Mouse (Mus musculus): Measurements from ENCODE around the gene Hist2h2be. TPM values are rescaled to one million over a fixed set of nuclear protein-coding genes. Genes with fewer than 3 reads are reported as not detected.
"Not testable (repeated sequence)": the region's sequence is repeated elsewhere in the genome, so short reads cannot be mapped to it uniquely, and the experiment has no call there.

Gene Hist2h2be
- total RNA-seq (2021): 1 to 10 TPM; 4.2 to 6.2 TPM
- long read RNA-seq, experiment 1, transcript Hist2h2be-201 (1 exons, 2,620 nt): major isoform, 5 of 5 reads
- long read RNA-seq, experiment 1, partial matches to known transcripts: 0 of 5 reads
- long read RNA-seq, experiment 1, other reads (novel, unspliced or antisense): 0 of 5 reads
- long read RNA-seq, experiment 2, partial matches to known transcripts: 0 of 3 reads
- long read RNA-seq, experiment 2, other reads (novel, unspliced or antisense): 0 of 3 reads

DNA sequence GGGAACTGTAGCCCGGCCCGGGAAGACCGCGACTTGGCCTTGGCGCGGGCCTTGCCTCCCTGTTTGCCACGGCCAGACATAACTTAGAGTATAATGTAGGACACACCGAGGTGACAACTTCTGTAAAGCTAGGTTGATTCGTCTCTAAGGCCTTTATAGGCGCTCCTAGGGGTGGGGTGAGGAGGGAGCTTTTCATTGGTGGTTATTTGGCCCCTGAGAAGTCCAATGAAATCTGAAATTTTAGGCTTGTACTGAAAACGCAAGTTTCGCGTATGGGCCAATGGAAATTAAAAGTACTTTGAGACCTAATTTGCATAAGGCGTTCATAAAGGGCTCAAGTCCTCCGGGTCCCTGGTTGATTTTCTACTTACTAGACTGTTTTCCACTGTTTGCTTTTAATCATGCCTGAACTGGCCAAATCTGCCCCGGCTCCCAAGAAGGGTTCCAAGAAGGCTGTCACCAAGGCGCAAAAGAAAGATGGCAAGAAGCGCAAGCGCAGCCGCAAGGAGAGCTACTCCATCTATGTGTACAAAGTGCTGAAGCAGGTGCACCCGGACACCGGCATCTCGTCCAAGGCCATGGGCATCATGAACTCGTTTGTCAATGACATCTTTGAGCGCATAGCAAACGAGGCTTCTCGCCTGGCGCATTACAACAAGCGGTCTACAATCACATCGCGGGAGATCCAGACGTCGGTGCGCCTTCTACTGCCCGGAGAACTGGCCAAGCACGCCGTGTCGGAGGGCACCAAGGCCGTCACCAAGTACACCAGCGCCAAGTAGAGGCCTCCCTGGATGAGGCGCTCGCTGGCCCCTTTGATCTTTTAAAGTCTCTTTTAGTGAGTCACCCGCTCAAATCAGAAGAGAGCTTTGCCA is at the start of gene Hist2h2be, which contains the start of gene Hist2h2ac:
Gene Hist2h2be, plus strand, starts transcription at position 355 of the 875 bp plus-strand sequence.
Gene Hist2h2ac, minus strand, starts transcription at position 116 of the 875 bp plus-strand sequence.
- peak; percentile 89 for DNase-seq (ENCODE audit: low spot score)

DNA sequence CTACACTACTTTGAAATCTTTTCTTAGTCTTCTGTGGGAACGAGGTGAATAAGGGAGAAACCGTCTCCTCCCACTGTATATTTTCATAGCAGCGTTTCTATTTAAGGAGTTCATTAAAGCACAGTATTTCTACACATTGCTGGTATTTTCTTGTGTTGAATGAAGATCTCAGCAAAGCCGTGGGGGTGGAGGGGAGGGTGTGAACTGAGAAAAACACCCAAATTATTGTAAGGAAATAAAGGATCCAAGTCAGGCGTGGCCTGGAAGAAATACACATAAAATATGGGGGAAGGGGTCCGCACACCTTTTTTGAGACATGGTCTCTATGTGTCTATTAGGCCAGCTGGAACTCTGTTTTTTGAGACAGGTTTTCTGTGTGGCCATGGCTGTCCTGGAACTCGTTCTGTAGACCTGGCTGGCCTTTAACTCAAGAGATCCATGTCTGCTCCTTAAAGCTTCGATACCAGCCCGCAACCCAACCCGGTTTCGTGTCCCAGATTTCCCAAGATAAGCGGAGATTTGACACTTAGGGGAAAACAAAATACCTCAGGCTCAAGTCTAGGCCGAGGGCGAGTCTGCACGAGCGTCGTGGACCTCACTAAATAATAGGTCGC is 49.2 kb upstream of the Hist2h2be start:
- no peak for DNase-seq (ENCODE audit: low spot score)

DNA sequence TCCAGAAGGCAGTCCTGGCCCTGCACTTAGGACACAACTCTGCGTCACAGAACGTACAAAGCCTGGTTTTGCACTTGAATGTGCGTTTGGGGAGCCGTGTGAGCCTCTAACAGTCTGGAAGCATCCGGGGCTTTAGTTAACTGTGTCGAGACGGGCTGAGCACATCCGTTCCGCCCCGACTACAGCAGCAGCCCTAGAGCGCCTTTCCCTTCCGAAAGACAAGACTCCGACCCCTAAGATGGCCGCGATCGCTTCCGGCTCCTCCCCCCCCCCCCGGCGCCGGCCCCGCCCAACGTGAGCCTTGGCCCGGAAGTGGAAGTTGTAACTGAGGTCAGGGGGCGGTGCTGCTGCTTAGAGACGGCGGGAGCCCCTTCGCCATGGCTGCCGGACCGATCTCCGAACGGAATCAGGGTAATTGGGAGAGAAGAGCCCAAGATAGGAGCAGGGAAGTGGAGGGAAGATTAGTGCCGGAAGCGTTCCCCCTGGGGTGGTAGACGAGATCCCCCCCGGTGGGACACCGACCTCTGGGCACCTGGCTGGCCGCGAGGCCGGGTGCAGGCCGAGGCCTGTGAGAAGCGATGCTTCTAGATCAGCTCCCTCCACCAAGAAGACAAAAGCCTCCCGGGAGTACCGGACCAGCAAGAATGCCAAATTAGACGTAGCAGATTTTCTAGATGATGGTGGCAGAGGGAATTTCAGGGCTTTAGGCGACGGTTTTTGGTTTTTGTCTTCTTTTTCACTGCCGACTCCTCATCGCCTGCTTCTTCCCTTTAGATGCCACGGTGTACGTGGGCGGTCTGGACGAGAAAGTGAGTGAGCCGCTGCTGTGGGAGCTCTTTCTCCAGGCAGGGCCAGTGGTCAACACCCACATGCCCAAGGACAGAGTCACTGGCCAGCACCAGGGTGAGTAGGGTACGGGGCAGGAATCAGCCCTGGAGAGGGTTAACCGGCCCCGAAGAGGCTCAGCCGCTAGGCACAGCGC is 48.4 kb upstream of the Hist2h2be start, which contains the start of gene Sf3b4:
Gene Sf3b4, plus strand, starts transcription at position 136 of the 982 bp plus-strand sequence.
- DNase-seq (ENCODE audit: low spot score): peak; percentile 82

DNA sequence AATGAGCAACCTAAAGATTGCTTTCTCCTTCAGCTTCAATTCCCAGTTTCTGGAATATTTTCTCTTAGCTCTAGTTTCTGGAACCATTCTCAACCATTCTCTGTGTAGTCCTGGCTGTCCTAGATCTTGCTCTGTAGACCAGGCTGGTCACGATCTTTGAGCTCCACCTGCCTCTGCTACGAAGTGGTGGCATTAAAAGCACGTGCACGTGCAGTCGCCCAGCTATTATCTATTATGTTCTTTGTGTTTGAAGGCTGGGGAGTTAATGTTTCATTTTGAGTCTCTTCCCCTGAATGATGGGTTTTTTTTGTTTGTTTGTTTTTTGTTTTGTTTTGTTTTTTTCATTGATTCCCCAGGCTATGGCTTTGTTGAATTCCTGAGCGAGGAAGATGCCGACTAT is 47.7 kb upstream of the Hist2h2be start:
- no peak for DNase-seq (ENCODE audit: low spot score)

DNA sequence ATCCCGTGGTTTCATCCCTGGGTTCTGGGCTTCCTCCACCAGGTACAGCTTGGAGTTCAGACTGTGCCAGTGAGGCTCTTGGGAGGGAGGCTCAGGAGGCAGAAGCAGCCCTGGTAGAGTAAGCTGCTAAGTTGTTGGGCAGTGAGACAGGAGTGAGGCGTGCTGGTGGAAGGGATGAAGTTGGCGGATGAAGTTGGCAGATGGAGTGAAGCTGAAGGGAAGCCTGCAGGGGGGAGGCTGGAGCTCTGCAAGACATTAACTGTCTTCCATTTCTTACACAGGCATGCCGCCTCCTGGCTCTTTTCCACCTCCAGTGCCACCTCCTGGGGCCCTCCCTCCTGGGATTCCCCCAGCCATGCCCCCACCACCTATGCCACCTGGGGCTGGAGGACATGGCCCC is 46.9 kb upstream of the Hist2h2be start:
- DNase-seq (ENCODE audit: low spot score): not testable (repeated sequence)

DNA sequence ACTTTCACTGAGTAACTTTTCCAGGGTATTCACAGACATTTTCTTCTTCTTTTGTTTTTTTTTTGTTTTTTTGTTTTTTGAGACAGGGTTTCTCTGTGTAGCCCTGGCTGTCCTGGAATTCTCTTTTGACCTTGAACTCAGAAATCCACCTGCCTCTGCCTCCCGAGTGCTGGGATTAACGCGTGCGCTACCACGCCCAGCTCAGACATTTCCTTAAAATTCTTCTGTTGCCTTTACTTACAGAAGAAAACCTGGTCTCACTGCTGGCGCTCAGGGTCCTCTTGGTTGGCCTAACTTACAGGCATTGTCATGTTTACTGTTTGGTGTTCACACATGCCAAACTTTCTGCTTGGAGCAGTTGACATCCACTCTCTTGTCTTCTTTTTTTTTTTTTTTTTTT is 45.7 kb upstream of the Hist2h2be start:
- no peak for DNase-seq (ENCODE audit: low spot score)

DNA sequence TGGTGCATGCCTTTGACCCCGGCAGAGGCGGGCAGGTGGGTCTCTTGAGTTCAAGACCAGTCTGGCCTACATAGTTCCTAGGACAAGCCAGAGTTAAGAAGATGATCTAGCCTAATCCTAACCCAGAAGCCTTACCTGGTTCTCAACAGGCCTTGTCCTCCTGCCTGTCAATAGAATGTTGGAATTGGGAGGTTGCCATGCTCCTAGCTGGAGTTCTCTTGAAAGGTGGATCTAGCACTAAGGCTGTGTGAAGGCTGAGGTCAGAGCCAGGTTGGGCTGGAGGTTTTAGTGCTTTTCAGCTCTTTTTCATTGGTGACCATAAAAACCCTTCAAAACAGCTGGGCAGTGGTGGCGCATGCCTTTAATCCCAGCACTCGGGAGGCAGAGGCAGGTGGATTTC is 42.5 kb upstream of the Hist2h2be start:
- no peak for DNase-seq (ENCODE audit: low spot score)

DNA sequence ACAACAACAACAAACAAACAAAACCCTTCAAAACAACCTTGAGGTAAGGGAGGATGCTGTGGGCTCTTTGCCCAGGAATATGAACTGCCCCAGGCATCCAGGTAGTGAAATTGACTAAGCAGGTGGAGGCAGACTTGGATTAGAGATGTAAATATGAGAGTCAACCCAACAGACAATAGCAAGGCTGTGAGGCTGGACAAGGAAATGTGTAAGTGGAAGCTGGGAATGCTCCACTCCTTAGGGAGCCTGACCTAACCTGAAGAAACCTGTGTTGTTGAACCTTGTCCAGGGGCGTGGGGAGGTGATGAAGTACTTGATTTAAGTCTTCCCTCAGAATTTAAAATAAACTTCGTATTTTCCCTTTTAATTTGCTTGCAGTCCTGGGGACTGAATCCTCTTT is 42.0 kb upstream of the Hist2h2be start:
- no peak for DNase-seq (ENCODE audit: low spot score)

DNA sequence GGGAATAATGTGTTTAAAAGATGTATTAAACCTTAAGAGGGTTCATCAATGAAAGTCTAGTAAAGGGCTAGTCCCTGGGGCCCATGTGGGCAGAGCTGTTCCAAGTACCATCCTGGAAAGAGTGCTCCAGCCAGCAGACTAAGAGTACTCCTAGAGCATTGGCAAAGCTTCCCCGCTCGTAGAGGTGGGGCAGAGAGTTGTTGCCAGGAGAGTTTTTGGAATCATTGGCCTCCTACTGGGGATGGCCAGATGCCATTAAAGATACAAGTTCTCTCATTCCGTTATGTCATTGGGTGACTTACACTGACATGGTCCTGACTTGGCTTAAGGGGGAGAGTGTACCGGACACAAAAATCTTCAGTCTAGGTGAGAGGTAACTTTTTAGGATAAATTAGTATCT is 41.4 kb upstream of the Hist2h2be start:
- DNase-seq (ENCODE audit: low spot score): peak; percentile 67

DNA sequence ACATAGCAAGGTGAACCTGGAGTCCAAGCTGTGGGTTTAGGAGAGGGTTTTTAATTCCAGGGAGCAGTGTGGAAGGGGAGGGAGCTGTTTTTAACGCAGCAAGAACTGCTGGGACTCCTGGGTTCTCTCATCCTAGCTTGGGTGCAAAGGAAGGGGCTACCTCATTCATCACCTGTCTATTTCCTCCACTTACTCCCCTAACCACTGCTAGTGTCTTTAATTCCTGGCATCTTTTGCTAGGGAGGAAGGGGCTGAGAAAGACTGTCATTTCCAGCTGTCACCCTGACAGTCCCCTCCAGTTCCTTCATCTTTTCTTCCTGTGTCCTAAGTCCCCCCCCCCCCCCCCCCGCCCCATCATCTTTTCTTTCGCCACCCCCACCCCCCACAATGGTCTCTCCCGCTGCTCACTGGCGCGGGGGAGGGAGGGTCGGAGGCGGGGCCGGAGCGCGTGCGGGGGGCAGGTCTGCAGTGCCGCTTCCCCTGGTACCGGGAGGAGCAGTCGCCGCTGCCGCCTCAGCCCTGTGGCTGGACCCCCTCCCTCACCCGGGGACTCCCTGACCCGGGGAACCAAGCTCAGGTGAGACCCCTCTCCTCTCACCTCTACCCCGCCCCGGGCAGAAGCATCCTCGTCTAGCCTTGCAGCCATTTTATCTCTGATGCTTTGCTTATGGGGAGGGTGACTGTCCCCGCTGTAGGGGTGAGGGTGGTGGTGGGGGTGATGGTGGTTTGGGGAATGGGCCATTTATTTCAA is 40.0 kb upstream of the Hist2h2be start, which contains the start of gene Sv2a:
Gene Sv2a, plus strand, starts transcription at position 425 of the 751 bp plus-strand sequence.
- DNase-seq (ENCODE audit: low spot score): no peak

DNA sequence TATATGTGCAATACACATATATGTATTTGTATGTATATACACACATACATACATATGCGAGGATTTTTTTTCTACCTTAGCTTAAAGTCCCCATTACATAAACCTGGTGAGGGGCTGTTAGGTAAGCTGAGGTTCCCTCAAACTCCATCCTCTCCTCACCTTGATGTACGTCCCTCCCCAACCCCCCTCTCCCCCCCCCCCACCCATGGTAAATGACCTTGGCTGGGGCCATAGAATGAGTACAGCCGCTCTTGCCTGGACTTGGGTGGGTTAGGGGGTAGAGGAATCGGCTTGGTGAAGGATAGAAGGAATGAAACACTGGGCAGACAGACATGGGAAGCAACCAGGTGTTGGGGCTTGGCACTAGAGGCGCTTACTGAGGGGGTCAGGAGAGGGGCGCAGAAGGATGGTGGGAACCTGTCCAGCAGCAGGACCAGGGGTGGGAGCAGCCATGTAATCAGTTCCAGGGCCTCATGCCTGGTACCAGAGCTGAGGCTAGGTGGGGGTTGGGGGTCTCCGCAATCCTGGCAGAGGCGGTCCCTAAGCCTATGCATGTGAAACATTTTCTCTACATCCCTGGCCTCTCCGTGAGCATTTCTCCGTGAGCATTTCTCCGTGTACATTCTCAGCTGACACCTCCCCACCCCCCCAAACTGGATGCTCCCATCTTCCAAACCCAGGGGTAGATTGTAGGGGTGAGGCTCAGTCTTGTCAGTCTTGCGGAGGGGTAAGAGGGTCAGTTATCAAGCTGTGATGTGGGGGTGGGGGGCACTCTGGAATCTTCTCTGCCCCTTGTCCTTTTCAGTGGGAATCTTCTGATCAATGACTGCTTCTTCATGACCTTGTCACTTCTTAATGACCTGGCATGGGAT is 39.2 kb upstream of the Hist2h2be start:
- no peak for DNase-seq (ENCODE audit: low spot score)

DNA sequence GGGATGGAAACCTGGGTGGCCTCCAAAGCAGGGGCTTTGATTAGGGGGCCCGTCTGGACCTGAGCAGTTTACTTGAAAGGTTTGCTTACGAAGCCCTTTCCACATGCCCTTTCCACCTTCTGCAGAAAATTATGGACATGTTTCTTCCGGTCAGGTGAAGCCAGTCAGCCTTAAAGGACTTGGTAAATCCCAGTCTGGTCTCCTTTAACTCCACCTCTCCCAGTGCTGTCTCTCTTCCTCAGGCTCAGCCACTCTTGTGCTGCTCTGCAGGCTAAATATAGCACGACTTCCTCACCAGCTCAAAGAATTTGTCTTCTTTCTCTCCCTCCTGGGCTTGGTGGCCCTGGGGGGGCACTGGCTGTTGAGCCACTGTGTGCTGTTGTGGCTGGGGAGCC is 38.5 kb upstream of the Hist2h2be start:
- no peak for DNase-seq (ENCODE audit: low spot score)

DNA sequence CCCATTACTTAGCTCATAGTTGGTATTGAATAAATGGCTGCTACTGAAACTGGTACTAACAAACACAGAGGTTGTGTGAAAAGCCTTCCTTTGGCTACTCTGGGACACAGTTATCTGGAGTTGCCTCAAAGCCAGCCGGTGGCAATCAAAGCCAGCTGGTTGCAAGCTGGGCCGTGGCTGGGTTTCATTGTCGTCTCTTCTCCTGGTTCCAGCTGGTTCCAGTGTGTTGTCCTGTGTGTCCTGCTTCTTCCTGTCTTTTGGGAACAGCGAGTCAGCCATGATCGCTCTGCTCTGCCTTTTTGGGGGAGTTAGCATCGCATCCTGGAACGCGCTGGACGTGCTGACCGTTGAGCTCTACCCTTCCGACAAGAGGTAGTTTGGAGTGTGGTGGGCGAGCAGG is 27.9 kb upstream of the Hist2h2be start:
- no peak for DNase-seq (ENCODE audit: low spot score)

DNA sequence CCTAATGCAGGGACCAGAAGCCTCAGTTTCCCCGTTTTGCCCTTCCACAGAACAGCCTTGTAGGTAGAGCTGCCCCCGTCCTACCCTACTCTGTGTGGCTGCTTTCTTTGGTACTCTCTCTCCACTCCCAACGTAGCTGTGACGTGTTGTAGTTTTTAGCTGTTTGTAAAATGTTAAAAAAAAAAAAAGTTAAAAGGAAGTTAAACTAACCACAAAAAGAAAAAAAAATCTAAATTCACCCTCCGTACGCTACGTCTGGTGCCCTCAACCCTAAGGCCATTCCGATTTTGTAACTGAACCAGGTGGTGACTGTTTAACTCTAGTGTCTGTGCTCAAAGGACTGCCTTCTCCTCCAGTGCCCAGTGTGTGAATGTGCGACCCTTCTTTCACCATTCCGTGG is 26.0 kb upstream of the Hist2h2be start:
- no peak for DNase-seq (ENCODE audit: low spot score)

DNA sequence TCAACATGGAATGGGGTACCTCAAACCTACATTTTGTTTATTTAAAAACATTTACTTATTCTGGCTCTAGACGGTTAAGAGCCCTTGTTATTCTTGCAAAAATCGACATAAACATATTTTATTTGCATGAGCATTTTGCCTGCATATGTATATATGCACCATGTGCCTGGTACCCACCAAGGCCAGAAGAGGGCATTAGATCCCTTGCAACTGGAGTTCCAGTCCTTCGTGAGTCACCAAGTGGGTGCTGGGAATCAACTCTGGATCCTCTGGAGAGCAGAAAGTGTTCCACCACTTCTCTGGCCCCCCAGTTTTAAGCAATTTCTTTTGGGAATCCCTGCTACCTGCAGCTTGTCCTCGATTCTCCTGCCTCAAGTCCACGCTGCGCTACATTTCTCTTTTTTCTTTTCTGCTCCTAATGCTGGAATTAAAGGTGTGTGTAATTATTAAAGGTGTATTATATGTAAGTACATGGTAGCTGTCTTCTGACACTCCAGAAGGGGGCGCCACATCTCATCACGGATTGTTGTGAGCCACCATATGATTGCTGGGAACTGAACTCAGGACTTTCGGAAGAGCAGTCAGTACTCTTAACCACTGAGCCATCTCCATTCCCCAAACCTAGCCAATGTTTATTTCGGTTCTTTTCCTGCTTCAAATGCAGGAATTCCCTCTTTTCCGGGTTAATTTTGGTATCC is 25.2 kb upstream of the Hist2h2be start:
- DNase-seq (ENCODE audit: low spot score): no peak

DNA sequence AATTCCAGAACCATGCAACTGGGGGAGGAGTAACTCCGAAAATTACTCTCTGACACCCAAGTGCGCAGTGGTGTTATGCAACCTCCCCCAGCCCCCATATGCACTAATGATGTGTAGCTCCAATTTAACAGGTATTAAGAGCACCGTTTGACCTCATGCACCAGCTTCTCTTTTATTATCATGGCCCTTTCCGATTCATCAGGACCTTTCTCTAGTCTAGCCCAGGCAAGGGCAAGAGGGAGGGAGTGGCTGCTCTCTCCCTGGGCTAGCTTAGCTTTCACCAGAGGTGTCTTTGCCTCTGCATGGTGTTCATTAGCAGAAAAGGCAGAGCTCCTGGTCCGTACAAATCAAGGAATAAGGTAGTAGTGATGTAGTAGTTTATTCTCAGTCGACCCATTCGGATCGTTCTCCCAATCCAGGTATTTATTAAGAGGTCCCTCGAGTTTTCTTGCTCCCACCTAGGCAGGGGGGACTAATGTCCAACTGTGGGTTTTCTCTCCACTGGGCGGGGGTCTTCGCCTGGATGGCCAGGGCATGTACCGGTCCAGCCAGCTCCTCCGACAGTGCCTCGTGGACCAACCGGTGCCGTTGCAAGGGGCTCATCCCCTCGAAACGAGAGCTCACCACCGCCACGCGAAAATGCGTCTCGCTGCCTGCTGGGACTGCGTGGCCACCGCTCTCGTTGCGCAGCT is 24.3 kb upstream of the Hist2h2be start:
- DNase-seq (ENCODE audit: low spot score): no peak

DNA sequence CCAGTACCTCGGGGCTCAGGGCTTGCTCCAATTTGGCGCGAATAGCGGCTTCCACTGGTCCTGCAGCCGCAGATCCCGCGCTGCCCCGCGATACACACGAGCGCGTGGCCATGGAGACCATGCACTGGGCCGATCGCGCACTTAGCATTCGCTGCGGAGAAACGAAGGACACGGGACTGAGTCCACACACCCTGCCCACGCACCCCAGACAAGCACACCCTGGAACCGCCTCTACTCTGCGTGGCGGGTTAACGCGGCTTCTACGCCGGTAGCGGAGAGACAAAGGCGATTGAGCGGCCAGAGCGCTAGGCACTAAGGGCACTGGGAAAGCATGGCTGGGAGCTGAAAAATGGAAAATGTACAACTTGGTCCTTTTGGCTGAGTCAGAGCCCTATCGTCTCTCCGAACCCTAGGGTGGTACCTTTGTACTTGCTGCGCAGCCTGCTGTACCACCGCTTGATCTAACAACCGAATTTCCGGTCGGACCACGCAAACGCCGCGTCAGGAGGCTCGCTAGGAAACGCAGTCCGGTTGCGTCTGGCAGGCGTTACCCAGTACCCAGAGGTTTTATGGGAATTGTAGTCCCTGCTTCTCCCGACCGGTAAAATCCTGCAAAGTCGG is 23.7 kb upstream of the Hist2h2be start:
- DNase-seq (ENCODE audit: low spot score): peak; percentile 87

All from gastrocnemius, adult 18-20 months (tissue).